Mouse (Mus musculus) midbrain, embryonic 12.5 days (tissue): Measurements from ENCODE around the gene Chrm5. TPM values are rescaled to one million over a fixed set of nuclear protein-coding genes. Genes with fewer than 3 reads are reported as not detected.

Experiments used
- ATAC-seq: fragments of 200-750 bp; cut with Nextera tagmentation; 2 replicates; pipeline ENCODE4 v1.8.0; 2017; ENCODE audit warnings: low read depth, moderate TSS enrichment, moderate library complexity; ENCODE audit not compliant: low FRiP score
- H3K27ac ChIP-seq: fragments of 300-500 bp; sonication (generic); replicated peaks from 2 replicates; pipeline ENCODE4 v1.5.1; 2016; ENCODE audit warnings: mild to moderate bottlenecking
- H3K27me3 ChIP-seq: fragments of 300-500 bp; sonication (generic); 2 replicates; pipeline ENCODE4 v1.6.1; 2016; ENCODE audit warnings: mild to moderate bottlenecking
- H3K36me3 ChIP-seq: fragments of 300-500 bp; sonication (generic); 2 replicates; pipeline ENCODE4 v1.6.1; 2016
- H3K4me1 ChIP-seq: fragments of 300-500 bp; sonication (generic); 2 replicates; pipeline ENCODE4 v1.6.1; 2016
- H3K4me2 ChIP-seq: fragments of 300-500 bp; sonication (generic); replicated peaks from 2 replicates; pipeline ENCODE4 v1.6.1; 2016; ENCODE audit warnings: mild to moderate bottlenecking, moderate library complexity
- H3K4me3 ChIP-seq: fragments of 300-500 bp; sonication (generic); 2 replicates; pipeline ENCODE4 v1.5.1; 2016; ENCODE audit warnings: mild to moderate bottlenecking
- H3K9ac ChIP-seq: fragments of 300-500 bp; sonication (generic); replicated peaks from 2 replicates; pipeline ENCODE4 v1.6.1; 2016; ENCODE audit warnings: mild to moderate bottlenecking, moderate library complexity
- H3K9me3 ChIP-seq: fragments of 300-500 bp; sonication (generic); 2 replicates; pipeline ENCODE4 v1.6.1; 2016; ENCODE audit warnings: mild to moderate bottlenecking
- WGBS: fragments of 180-500 bp; shearing (Covaris S2); methylation state at CpG from one replicate; pipeline ENCODE4 v1.1.7; 2016; 5-methylcytosine and 5-hydroxymethylcytosine counted together
- polyA plus RNA-seq: library from polyadenylated mRNA; unstranded; fragments of >200 nt; fragmentation: Nextera tagmentation; extraction: Ambion mirVana; gene quantifications from 2 replicates; pipeline ENCODE4 v1.2.1, GENCODE M21; 2016

Gene Chrm5
- polyA plus RNA-seq, 1 experiment from 2014 or later = 0.18 TPM

DNA sequence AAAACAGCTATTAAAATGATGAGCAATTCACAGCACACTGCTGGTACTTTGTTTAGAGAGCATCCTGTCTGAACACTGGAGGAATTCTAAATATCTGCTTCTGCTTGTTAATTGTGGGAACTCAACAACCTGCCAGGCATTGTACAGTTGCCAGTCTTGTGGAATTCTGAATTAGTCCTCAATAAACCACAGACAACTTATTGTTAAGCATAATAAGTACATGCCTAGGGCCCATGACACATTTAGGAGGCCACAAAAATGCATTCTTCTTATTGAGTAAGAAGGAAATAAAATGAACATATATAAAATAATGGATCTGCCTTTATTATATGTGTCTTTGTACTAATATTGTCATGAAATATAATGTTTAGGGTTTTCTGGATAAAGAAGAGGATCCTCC is 35.1 kb downstream of the Chrm5 start:
- Histone ChIP-seq H3K4me3 (no peak overlapping the region), H3K36me3 (no peaks in the 10 kb centered on the region), H3K4me1 (no peaks in the 10 kb centered on the region), H3K27ac (no peak overlapping the region), H3K4me2 (no peak overlapping the region), H3K9me3 (no peaks in the 10 kb centered on the region), H3K27me3 (no peaks in the 10 kb centered on the region), H3K9ac (no peak overlapping the region)
- no peak for ATAC-seq

DNA sequence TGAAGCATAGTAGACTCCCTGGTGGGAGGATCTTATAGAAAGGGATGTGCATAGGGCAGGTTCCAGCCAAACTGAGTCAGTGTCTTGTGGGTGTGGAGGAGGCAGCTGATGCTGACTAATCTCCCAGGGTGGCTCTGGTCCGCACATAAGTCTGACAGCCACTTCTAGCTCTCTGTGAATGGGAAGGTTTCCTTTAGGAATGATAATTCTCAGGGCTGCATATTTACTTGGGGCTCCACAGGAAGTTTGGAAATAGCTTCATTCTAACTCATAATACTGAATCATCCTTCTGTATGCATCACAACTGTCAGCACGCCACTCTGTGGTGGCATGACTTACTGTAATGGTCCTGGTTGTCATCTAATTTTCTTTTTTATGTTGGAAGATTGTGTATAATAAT is 37.1 kb downstream of the Chrm5 start:
- Histone ChIP-seq H3K27me3 (no peaks in the 10 kb centered on the region), H3K9me3 (no peaks in the 10 kb centered on the region), H3K4me3 (no peak overlapping the region), H3K4me1 (no peaks in the 10 kb centered on the region), H3K9ac (no peak overlapping the region), H3K27ac (no peak overlapping the region), H3K4me2 (no peak overlapping the region), H3K36me3 (no peaks in the 10 kb centered on the region)
- 75% methylated on average over 2 of the region's 2 CpGs for WGBS
- no peak for ATAC-seq

DNA sequence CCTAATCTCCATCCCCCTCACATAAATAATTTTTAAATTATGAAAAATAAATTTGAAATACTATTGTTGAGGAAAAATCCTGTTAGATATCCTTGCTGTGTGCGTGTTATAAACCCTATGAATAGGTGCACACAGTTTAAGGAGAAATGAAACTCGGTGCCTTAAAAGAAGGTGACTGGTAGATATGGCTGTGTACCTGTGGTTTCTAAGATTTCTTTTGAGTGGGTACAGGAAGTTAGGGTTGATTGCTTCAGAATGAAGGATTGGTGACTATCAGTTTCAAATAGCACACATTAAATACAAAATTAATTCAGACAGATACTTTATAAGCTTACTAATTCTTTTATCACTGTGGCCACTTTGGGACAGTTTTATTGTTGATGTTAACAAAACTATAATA is 43.0 kb downstream of the Chrm5 start:
- no peaks in the 10 kb centered on the region for H3K27me3 ChIP-seq
- 95% methylated on average over 2 of the region's 2 CpGs for WGBS
- no peak overlapping the region for H3K4me3 ChIP-seq
- no peak overlapping the region for H3K27ac ChIP-seq
- no peak overlapping the region for H3K9ac ChIP-seq
- ATAC-seq = no peak
- H3K36me3 ChIP-seq = no peaks in the 10 kb centered on the region
- H3K9me3 ChIP-seq = no peaks in the 10 kb centered on the region
- no peak overlapping the region for H3K4me2 ChIP-seq
- no peaks in the 10 kb centered on the region for H3K4me1 ChIP-seq

DNA sequence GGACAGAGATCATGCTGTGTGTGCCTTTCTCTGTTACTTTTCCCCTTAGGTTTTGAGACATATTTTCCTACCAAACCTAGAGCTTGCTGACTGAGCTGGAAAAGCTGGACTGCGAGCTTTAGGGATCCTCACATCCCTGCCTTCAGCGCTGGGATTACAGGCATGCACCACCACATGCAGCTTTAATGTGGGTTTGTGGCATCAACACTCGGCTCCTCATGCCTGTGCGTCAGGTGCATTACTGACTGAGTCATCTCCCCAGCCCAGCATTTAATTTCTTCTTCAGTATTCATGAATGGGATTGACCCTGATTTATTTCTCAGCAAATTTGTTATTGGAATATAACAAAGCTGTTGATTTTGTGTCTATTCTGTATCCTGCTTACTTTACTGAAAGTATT is 44.3 kb downstream of the Chrm5 start:
- no peak for ATAC-seq
- H3K27me3 ChIP-seq = no peaks in the 10 kb centered on the region
- no peaks in the 10 kb centered on the region for H3K9me3 ChIP-seq
- H3K4me3 ChIP-seq = no peak overlapping the region
- no peak overlapping the region for H3K27ac ChIP-seq
- no peaks in the 10 kb centered on the region for H3K4me1 ChIP-seq
- H3K4me2 ChIP-seq = no peak overlapping the region
- no peaks in the 10 kb centered on the region for H3K36me3 ChIP-seq
- WGBS = 85% methylated on average over 4 of the region's 4 CpGs
- H3K9ac ChIP-seq = no peak overlapping the region

DNA sequence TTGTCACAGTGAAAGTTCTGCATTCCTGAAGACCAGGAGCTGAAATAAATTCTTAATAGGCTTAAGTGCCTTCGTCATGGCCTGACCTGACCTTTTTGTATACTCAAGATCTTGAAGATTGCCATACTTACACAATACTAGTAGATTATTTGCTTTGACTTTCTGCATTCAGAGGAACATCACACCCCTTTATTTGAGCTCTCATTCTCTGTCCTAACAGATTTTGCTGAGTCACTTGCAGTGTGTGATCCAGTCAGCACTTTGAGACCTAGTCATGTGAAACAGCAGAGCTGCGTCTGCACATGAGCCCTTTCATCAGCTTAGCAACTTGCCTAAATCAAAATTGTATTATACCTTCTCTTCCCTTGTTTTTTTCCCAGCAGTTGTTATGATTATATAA is 47.2 kb downstream of the Chrm5 start:
- 66% methylated on average over 2 of the region's 2 CpGs for WGBS
- Histone ChIP-seq H3K4me2 (no peak overlapping the region), H3K27ac (no peak overlapping the region), H3K4me3 (no peak overlapping the region), H3K9ac (no peak overlapping the region), H3K9me3 (no peaks in the 10 kb centered on the region), H3K36me3 (no peaks in the 10 kb centered on the region), H3K27me3 (no peaks in the 10 kb centered on the region), H3K4me1 (no peaks in the 10 kb centered on the region)
- ATAC-seq = no peak

DNA sequence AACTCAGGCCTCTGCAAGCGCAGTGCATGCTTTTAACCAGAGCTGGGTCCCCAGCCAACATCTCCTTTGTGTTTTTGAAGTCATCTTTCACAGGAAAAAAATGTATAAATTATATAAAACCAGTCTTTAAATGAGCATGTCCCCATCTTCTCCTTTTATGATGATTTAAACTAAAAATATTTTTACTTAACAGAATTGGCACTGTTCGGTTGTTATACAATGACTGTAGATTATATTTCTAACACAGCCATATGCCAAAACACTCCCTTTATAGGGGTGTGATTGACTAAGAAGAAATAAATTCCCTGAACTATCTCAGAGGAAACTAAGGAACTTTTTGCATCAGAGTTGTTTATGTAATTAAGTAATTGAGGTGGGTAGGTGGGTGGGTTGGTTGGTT is 48.0 kb downstream of the Chrm5 start:
- ATAC-seq = no peak
- WGBS = 92% methylated on average over 2 of the region's 2 CpGs
- no peaks in the 10 kb centered on the region for H3K4me1 ChIP-seq
- no peak overlapping the region for H3K27ac ChIP-seq
- H3K9ac ChIP-seq = no peak overlapping the region
- no peak overlapping the region for H3K4me2 ChIP-seq
- no peaks in the 10 kb centered on the region for H3K36me3 ChIP-seq
- no peaks in the 10 kb centered on the region for H3K9me3 ChIP-seq
- no peak overlapping the region for H3K4me3 ChIP-seq
- H3K27me3 ChIP-seq = no peaks in the 10 kb centered on the region

DNA sequence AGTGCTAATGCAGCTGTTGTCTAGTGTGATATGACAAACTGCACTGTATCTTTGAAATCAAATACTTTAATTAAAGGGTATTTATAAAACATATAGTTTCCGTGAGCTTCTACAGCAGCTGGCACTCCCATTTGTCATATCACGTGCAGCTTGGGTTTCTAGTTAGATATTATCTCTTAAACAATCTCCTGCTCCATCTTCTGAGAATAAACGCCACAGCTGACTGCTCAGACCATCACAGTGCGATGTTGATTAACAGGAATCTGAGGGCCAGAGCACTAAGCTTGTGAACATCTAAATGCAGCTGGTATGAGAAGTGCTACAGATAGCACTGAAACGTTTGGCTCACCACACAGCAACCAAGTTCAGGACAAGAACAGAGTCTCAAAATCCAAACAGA is 50.2 kb downstream of the Chrm5 start:
- no peak for ATAC-seq
- H3K9me3 ChIP-seq = no peaks in the 10 kb centered on the region
- no peak overlapping the region for H3K9ac ChIP-seq
- no peak overlapping the region for H3K4me3 ChIP-seq
- WGBS = 82% methylated on average over 5 of the region's 5 CpGs
- no peak overlapping the region for H3K27ac ChIP-seq
- H3K4me1 ChIP-seq = no peaks in the 10 kb centered on the region
- H3K36me3 ChIP-seq = no peaks in the 10 kb centered on the region
- H3K27me3 ChIP-seq = no peaks in the 10 kb centered on the region
- no peak overlapping the region for H3K4me2 ChIP-seq

DNA sequence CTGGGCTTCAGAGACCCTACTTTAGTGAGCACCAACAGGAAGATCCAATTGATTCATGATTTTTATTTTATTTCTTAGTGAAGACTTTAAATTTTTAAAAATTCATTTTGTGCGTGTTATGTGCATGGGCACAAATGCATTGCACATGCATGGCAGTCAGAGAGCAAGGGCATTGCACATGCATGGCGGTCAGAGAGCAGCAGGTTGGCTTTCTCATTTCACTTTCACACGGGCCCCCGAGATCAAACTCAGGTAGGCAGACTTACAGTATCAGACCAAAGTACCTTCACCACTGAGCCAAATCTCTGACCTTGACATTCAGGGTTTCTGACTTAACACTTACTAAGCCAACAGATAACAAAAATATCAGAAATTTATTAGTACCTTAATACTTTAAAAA is 50.9 kb downstream of the Chrm5 start:
- Histone ChIP-seq H3K4me1 (no peaks in the 10 kb centered on the region), H3K27ac (no peak overlapping the region), H3K4me3 (no peak overlapping the region), H3K36me3 (no peaks in the 10 kb centered on the region), H3K27me3 (no peaks in the 10 kb centered on the region), H3K9ac (no peak overlapping the region), H3K4me2 (no peak overlapping the region), H3K9me3 (no peaks in the 10 kb centered on the region)
- WGBS = 90% methylated on average over 4 of the region's 4 CpGs
- ATAC-seq = no peak

Other genes with a start within 250 kb of the Chrm5 start
- 11.9 and 13.1 TPM in 2 replicates for gene Lpcat4, start 241.3 kb downstream of the Chrm5 start, polyA plus RNA-seq
- 0.08 TPM in 1 of 2 replicates, not detected in the other for gene Nutm1, start 221.5 kb downstream of the Chrm5 start, polyA plus RNA-seq
- gene Nop10, start 218.8 kb downstream of the Chrm5 start, polyA plus RNA-seq = 137 and 139 TPM in 2 replicates
- 18.7 and 19.3 TPM in 2 replicates for gene Slc12a6, start 214.9 kb downstream of the Chrm5 start, polyA plus RNA-seq
- not detected in 2 replicates for gene Gm21985, start 214.5 kb downstream of the Chrm5 start, polyA plus RNA-seq
- gene Emc4, start 112.7 kb downstream of the Chrm5 start, polyA plus RNA-seq = 112 and 114 TPM in 2 replicates
- gene Katnbl1, start 101.6 kb downstream of the Chrm5 start, polyA plus RNA-seq = 43.5 and 44.2 TPM in 2 replicates
- gene Emc7, start 25.8 kb downstream of the Chrm5 start, polyA plus RNA-seq = 11.5 and 12.3 TPM in 2 replicates
- 6.6 and 7.8 TPM in 2 replicates for gene Aven, start 12.2 kb upstream of the Chrm5 start, polyA plus RNA-seq